Mouse (Mus musculus) ES-E14 (cell line): ENCODE measurements around the gene 4930503B20Rik. TPM values are rescaled to one million over a fixed set of nuclear protein-coding genes. Genes with fewer than 3 reads are reported as not detected.

Experiments used
- DNase-seq: peaks from one replicate; pipeline ENCODE4 v3.0.0-alpha.2; 2013; ENCODE audit warnings: low read depth, low spot score
- H3K27ac ChIP-seq: 2 replicates; pipeline ENCODE4 v1.5.1; 2012; ENCODE audit warnings: low read depth, mild to moderate bottlenecking, low read length, moderate library complexity, mixed read lengths; ENCODE audit not compliant: poor library complexity, insufficient read depth, severe bottlenecking
- H3K36me3 ChIP-seq: 2 replicates; pipeline ENCODE4 v1.6.1; 2012; ENCODE audit warnings: mild to moderate bottlenecking, low read length, moderate library complexity, mixed read lengths; ENCODE audit not compliant: control insufficient read depth, poor library complexity, insufficient read depth, severe bottlenecking
- H3K4me1 ChIP-seq, 2 experiments: fragments of 150-350 bp in 1 of 2; sonication (generic) in 1 of 2; 2 replicates each; pipeline ENCODE4 v1.6.1; 2012; ENCODE audit warnings: low read length in 2 of 2, mild to moderate bottlenecking in 1 of 2, mixed read lengths in 1 of 2; ENCODE audit not compliant: control insufficient read depth in 2 of 2, insufficient read depth in 2 of 2, poor library complexity in 1 of 2
- H3K4me3 ChIP-seq, 2 experiments: fragments of 150-350 bp in 1 of 2; sonication (generic) in 1 of 2; 2 replicates each; pipeline ENCODE4 v1.5.1; 2012; ENCODE audit warnings: low read length in 2 of 2, low read depth in 1 of 2, mild to moderate bottlenecking in 1 of 2, mixed read lengths in 1 of 2; ENCODE audit not compliant: insufficient read depth in 1 of 2, poor library complexity in 1 of 2, severe bottlenecking in 1 of 2
- H3K9ac ChIP-seq: 2 replicates; pipeline ENCODE4 v1.6.1; 2012; ENCODE audit warnings: low read depth, mild to moderate bottlenecking, low read length, mixed read lengths; ENCODE audit not compliant: poor library complexity, insufficient read depth, severe bottlenecking
- H3K9me3 ChIP-seq: fragments of 150-350 bp; sonication (generic); 2 replicates; pipeline ENCODE4 v1.6.1; 2012; ENCODE audit warnings: low read depth, mild to moderate bottlenecking, low read length; ENCODE audit not compliant: control insufficient read depth, insufficient read depth
- CHD2 ChIP-seq: IDR thresholded peaks from 2 replicates; pipeline ENCODE4 v1.6.1; 2014; ENCODE audit warnings: mild to moderate bottlenecking, low read depth, low read length, inconsistent platforms
- HCFC1 ChIP-seq: IDR thresholded peaks from 2 replicates; pipeline ENCODE4 v1.6.1; 2012; ENCODE audit warnings: low read length, inconsistent platforms, borderline replicate concordance; ENCODE audit not compliant: insufficient read depth
- MAFK ChIP-seq: IDR thresholded peaks from 2 replicates; pipeline ENCODE4 v1.6.1; 2014; ENCODE audit warnings: mild to moderate bottlenecking, low read depth, low read length, inconsistent platforms; ENCODE audit not compliant: insufficient read depth
- ZC3H11A ChIP-seq: IDR thresholded peaks from 2 replicates; pipeline ENCODE4 v1.6.1; 2012; ENCODE audit warnings: low read depth, mild to moderate bottlenecking, inconsistent platforms, low read length, borderline replicate concordance
- ZNF384 ChIP-seq: IDR thresholded peaks from 2 replicates; pipeline ENCODE4 v1.6.1; 2012; ENCODE audit warnings: low read depth, low read length, inconsistent platforms
- in situ Hi-C, 2 experiments: fragments of 600-800 bp; cut with MboI; formaldehyde crosslinking; loops; one replicate each; pipeline ENCODE4 v1.15.1; 2025; ENCODE audit warnings: low sequenced_read_pairs in 2 of 2, inconsistent platforms in 1 of 2; ENCODE audit not compliant: unreplicated experiment in 2 of 2
- total RNA-seq: library from RNA; depleted of rRNA; stranded (reverse); fragments of 300-350 nt; gene quantifications from 2 replicates; pipeline ENCODE4 v1.2.3, GENCODE M21; 2012

The 4930503B20Rik gene
- total RNA-seq, 1 experiment, result not detected

DNA sequence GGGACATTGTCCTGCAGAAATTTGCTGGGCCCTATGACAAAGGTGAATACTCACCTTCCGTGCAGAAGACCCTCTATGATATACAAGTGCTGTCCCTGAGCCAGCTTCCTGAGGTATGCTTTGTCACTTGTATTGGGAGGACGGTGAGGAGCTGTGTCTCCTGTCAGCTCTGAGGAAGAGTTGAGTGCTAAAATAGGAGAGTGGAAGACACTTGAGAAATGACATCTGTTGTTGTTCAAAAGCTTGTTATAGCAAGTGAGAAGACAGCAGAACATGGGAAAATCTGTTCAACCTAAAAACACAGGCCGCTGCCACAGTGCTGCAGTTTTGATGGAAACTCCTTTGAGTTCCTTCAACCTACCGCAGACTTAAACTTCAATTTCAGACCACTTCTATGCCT is 25.4 kb downstream of the 4930503B20Rik start:
- no peak overlapping the region for H3K4me3 ChIP-seq
- no peaks in the 10 kb centered on the region for H3K9me3 ChIP-seq
- DNase-seq, result no peak
- TF ChIP-seq ZC3H11A (no peak), HCFC1 (no peak), MAFK (no peak)
- H3K9ac ChIP-seq, result no peak overlapping the region
- in situ Hi-C loops, result no loop called here
- H3K36me3 ChIP-seq, result no peaks in the 10 kb centered on the region
- no peak overlapping the region for H3K27ac ChIP-seq
- no peaks in the 10 kb centered on the region for H3K4me1 ChIP-seq

DNA sequence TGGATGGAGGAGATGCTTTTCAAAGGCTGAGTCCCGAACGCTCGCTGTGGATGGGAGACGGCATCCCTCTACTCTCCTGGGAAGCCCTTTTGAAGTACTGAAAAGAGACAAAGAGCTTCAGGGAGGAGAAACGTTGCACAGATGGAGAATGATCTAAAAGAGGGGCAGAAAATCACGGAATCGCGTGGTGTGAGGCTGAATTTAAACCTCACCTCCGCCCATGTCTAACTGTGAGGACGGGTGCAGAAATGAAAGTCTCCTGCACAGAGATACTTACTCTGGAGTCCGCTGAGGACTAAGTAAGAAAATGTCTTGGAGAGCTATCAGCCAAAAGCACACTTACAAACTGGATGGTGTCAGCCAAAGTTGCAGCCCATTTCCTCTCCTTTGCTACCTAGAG is 29.2 kb downstream of the 4930503B20Rik start:
- H3K27ac ChIP-seq, result no peak overlapping the region
- no peak overlapping the region for H3K4me3 ChIP-seq
- in situ Hi-C loops, result no loop called here
- no peaks in the 10 kb centered on the region for H3K36me3 ChIP-seq
- no peak overlapping the region for H3K9ac ChIP-seq
- no peak for TF ChIP-seq CHD2
- no peak for TF ChIP-seq MAFK
- TF ChIP-seq HCFC1, result no peak
- TF ChIP-seq ZNF384, result no peak
- TF ChIP-seq ZC3H11A, result no peak
- H3K9me3 ChIP-seq, result no peaks in the 10 kb centered on the region
- no peaks in the 10 kb centered on the region for H3K4me1 ChIP-seq
- no peak for DNase-seq

DNA sequence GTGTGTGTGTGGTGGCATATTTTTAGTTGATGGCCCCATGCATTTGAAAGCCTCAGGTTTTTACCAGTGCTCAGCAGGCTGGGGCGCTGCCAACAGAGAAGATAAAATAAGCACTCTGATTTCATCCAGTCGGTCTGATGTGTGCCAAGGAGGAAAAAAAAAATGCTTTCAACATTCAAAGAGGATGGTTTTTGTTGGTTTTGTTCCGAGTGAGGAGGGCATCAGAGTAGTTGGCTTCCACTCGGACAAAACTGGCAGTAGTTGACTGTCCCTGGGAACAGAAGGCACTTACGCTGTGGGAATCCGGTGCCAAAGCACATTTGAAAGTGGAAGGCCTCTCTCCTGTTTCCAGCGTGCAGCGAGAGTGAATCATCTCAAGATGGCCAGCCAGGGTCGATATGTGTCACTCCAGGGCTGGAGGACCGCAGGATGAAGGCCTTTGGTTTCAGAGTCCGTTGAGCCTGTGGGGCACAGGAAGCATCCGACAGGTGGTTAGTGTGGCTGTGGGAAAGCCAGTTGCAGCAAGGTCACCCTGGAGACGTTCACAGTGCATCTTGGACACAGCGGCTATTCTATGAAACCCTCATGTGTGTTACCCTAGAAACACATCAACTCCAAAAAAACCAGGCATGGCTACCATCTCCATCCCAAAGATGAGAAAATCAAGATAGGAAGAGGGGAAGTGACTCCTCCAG is 30.4 kb downstream of the 4930503B20Rik start:
- Histone ChIP-seq H3K4me3 (no peak overlapping the region), H3K36me3 (no peaks in the 10 kb centered on the region), H3K9me3 (no peaks in the 10 kb centered on the region), H3K9ac (no peak overlapping the region), H3K4me1 (no peaks in the 10 kb centered on the region), H3K27ac (no peak overlapping the region)
- DNase-seq, result no peak
- TF ChIP-seq HCFC1 (no peak), ZC3H11A (no peak), MAFK (no peak), ZNF384 (no peak), CHD2 (no peak)
- in situ Hi-C loops, result no loop called here

DNA sequence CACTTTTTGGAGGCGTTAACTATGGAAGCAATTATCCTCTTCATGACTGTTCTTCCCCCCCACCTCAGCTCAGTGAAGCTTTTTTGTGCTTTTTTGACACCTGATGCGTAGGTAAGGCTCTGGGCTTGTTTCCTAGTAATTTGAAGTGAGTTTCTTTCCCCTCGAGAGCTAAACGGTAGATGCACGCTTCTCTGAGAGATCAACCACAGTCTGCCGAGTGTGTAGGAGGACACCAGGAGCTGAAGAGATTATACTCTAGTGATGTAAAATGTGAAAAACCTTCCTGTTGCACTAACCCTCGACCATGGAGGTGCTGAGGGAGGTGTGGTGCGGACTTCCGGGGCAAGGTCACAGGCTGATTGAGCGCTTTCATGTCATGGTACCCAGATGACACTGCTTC is 31.0 kb downstream of the 4930503B20Rik start:
- H3K27ac ChIP-seq, result no peak overlapping the region
- TF ChIP-seq HCFC1, result no peak
- H3K9me3 ChIP-seq, result no peaks in the 10 kb centered on the region
- DNase-seq, result no peak
- H3K4me3 ChIP-seq, result no peak overlapping the region
- H3K9ac ChIP-seq, result no peak overlapping the region
- no peaks in the 10 kb centered on the region for H3K4me1 ChIP-seq
- in situ Hi-C loops, result no loop called here
- H3K36me3 ChIP-seq, result no peaks in the 10 kb centered on the region

DNA sequence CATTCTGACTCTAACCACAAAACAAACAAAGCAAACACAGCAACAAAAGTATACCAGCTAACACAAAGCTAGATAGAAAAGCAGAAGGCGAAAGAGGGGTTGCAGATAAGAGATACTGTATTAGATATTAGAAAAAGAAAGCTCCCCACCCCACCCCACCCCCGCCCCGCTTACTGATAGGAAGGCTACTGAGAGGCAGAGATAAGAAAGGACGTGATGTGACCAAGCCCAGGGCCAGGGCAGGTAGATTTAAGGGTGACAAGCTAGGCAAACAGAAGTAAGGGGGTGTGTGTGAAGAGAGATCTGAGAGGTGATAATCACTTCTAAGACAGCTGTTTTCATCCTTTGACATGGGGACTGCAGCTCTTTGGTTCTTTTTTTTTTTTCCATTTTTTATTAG is 32.8 kb downstream of the 4930503B20Rik start:
- Histone ChIP-seq H3K9me3 (no peaks in the 10 kb centered on the region), H3K4me1 (no peaks in the 10 kb centered on the region), H3K4me3 (no peak overlapping the region), H3K36me3 (no peaks in the 10 kb centered on the region), H3K9ac (no peak overlapping the region), H3K27ac (no peak overlapping the region)
- TF ChIP-seq MAFK (no peak), CHD2 (no peak), ZNF384 (no peak), HCFC1 (no peak), ZC3H11A (no peak)
- in situ Hi-C loops, result no loop called here
- no peak for DNase-seq
